Mouse (Mus musculus): ENCODE measurements around the gene Usp2.

Gene Usp2

GRCm38 (mm10) chr9:44066785-44067225, at the start of gene Usp2:
TSS of gene Usp2 (plus strand) at chr9:44067021.
- DNase-seq: peak; percentile 99

DNA sequence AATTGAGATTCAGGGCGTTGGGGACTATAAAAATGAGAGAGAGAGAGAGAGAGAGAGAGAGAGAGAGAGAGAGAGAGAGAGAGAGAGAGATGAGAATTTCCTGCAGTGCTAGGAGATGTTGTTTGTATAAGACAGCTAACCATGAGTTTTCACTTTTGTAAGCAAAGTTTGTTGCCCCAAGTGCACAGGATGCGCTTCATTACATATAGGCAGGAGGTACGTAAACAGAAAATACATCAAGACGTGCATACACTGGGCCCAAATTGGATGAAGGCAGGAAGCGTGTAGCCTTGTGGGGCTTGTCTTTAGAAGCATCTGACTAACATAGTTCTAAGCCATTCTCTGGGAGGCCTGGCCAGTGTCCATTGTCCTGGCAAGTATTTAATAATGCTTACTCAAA, 49.0 kb upstream of the Usp2 start:
- no peak for DNase-seq

- DNase-seq: no peak
These were observed 46.8 kb upstream of the Usp2 start for GRCm38 (mm10) chr9:44020001-44020400.

GRCm38 (mm10) chr9:44022100-44022847, 44.5 kb upstream of the Usp2 start:
- DNase-seq: no peak

- no peak for DNase-seq
These were observed 42.7 kb upstream of the Usp2 start for GRCm38 (mm10) chr9:44024096-44024495.

DNA sequence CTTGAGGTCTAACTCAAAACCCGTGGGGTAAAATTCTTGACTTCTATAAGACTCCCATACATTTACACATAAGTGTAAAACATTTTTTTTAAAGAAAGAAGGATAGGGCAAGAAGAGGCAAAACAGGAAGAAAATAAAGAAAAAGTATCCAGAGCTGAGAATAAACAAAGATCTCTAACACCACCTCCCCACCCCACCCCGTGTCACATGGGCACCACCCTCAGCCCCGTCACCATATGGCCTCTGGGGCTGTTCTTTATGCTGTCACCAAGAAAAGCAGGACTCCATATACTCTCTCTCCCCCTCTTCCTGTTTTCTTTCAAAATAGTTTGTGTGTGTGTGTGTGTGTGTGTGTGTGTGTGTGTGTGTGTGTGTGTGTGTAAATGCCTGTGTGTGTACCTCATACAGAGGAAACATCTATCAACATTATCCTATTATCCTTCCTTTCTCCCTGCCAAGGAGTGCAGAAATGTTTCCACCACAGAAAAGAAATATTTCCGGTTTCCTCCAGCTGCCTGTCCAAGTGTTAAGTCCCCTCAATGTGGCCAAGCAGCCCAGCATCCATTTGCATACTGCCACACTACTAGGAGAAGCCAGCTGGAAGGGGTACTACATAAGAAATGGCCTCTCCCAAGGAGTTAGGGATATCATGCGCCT, 37.1 kb upstream of the Usp2 start:
- DNase-seq: no peak

DNA sequence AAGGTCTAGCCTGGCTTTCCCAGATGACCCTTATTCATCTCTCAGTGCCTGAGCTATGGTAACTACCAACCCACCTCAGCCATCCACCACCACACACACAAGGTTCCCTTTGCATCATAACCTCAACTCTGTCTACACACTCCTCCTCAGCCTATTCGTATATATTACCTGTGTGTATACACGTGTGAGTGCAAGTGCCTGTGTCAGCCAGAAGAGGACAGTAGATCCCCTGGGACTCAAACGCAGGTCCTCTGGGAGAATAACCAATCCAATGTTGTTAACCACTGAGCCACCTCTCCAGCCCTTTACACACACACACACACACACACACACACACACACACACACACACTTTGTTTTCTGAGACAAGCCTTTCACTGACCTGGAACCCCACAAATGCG, 36.2 kb upstream of the Usp2 start:
- DNase-seq: no peak

DNA sequence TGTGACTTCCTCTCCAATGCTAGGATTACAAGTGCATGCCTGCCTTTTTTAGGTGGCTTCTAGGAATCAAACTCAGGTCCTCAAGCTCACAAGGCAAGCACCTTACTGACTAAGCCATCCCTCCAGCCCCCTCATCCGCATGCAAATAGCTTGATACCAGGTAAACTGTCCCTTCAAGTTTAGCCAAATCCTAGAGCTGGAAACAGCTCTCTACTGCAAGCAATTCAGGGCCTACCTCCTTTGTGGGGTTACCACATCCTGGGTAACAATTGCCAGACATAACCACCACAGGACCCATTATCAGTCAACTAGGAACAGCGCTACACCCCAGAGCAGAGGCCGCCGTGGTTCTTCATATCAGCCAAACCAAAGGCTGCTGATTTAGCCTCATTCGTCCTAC, 35.7 kb upstream of the Usp2 start:
- DNase-seq: no peak

DNA sequence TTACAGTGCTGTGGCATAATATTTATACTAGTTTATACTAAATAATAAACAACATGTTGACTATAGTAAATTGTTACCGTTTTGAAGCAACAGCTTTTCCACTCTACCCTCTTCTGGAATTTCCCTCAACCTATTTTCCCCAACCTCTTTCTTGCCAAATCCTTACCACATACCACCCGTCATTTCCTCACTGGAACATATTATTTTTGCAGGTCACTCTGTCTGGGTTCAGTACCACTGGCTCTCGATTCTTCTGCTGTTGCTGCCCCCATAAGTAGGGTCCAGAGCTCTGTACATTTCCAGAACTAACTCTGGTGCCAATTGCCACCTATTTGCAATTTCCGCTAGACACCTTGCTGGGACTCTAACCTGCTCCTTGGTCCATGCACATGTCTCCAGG, 34.9 kb upstream of the Usp2 start:
- DNase-seq: no peak

GRCm38 (mm10) chr9:44033317-44033716, 33.5 kb upstream of the Usp2 start:
- no peak for DNase-seq

GRCm38 (mm10) chr9:44033957-44034727, 32.7 kb upstream of the Usp2 start:
- no peak for DNase-seq

DNA sequence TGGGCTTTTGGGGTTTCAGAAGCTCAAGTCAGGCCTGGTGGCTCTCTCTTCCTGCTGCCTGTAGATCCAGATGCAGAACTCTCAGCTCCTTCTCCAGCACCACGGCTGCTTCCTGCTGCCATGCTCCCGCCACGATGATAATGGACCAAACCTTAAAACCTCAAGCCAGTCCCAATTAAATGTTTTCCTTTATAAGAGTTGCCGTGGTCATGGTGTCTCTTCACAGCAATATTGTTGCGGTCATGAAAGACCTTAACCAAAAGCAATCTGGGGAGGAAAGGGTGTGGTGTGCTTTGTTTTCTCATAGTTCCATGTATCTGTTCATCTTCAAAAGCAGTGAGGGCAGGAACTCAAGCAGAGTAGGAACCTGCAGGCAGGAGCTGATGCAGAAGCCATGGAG, 29.7 kb upstream of the Usp2 start:
- no peak for DNase-seq

- DNase-seq: peak; percentile 86
These were observed 25.1 kb upstream of the Usp2 start for GRCm38 (mm10) chr9:44041511-44042395.

GRCm38 (mm10) chr9:44042396-44042680, 24.5 kb upstream of the Usp2 start:
- DNase-seq: no peak

GRCm38 (mm10) chr9:44042836-44043707, 23.7 kb upstream of the Usp2 start, which contains the start of gene Thy1:
TSS of gene Thy1 (plus strand) at chr9:44043384.
- DNase-seq: no peak

DNA sequence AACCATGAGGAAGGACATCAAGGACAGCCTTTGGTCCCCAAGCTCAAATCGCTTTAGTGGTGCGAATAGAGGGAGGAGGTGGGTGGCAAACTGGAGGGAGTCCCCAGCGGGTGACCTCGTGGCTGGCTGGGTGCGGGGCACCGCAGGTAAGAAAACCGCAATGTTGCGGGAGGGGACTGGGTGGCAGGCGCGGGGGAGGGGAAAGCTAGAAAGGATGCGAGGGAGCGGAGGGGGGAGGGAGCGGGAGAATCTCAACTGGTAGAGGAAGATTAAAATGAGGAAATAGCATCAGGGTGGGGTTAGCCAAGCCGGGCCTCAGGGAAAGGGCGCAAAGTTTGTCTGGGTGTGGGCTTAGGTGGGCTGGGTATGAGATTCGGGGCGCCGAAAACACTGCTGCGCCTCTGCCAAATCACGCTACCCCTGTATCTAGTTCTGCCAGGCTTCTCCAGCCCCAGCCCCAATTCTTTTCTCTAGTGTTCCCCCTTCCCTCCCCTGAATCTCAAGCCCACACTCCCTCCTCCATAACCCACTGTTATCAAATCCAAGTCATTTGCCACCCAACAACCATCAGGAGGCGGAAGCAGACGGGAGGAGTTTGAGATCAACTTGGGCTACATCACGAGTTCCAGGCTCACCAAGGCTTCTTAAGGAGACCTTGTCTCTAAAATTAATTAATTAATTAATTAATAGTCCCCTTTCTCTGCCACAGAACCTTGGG, 23.0 kb upstream of the Usp2 start:
- peak; percentile 94 for DNase-seq

GRCm38 (mm10) chr9:44044426-44045157, 22.2 kb upstream of the Usp2 start:
- peak; percentile 93 for DNase-seq

- peak; percentile 89 for DNase-seq
These were observed 21.5 kb upstream of the Usp2 start for GRCm38 (mm10) chr9:44045158-44045883.

DNA sequence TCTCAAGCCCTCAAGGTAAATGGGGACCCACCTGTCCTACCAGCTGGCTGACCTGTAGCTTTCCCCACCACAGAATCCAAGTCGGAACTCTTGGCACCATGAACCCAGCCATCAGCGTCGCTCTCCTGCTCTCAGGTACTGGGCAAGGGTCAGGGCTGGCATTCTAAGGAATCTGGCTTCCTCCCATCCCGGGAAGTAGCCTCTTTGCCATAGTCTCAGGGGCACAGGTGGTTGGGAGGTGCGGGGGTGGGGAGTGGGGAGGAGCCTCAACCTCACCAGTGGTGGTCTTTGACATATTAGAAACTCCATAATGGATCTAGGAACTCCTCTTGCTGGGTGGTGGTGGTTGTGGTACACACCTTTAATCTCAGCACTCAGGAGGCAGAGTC, 20.9 kb upstream of the Usp2 start:
- no peak for DNase-seq

GRCm38 (mm10) chr9:44046426-44046825, 20.4 kb upstream of the Usp2 start:
- peak; percentile 15 for DNase-seq

All from cerebellum, adult 9-11 months (tissue).